Mouse (Mus musculus) liver, embryonic 14.5 days (tissue): Measurements from ENCODE around the gene Ralb. TPM values are rescaled to one million over a fixed set of nuclear protein-coding genes. Genes with fewer than 3 reads are reported as not detected.

ENCODE experiments used
- ATAC-seq: fragments of 200-750 bp; cut with Nextera tagmentation; 2 replicates; pipeline ENCODE4 v1.8.0; 2017; ENCODE audit warnings: moderate number of reproducible peaks, mild to moderate bottlenecking, moderate library complexity; ENCODE audit not compliant: insufficient read depth
- DNase-seq, 3 experiments: peaks; one replicate each; pipeline ENCODE4 v3.0.0-alpha.2; 2012 to 2013; ENCODE audit warnings: low read depth in 3 of 3, low spot score in 3 of 3
- H3K27ac ChIP-seq: fragments of 300-500 bp; sonication (generic); 2 replicates; pipeline ENCODE4 v1.5.1; 2014; ENCODE audit warnings: moderate library complexity, mild to moderate bottlenecking, control low read depth, inconsistent platforms
- H3K27me3 ChIP-seq: fragments of 300-500 bp; sonication (generic); 2 replicates; pipeline ENCODE4 v1.6.1; 2014; ENCODE audit warnings: mild to moderate bottlenecking, low read length, moderate library complexity; ENCODE audit not compliant: control insufficient read depth, insufficient read depth
- H3K36me3 ChIP-seq: fragments of 300-500 bp; sonication (generic); replicated peaks from 2 replicates; pipeline ENCODE4 v1.6.1; 2014; ENCODE audit warnings: low read depth; ENCODE audit not compliant: control insufficient read depth, insufficient read depth
- H3K4me1 ChIP-seq, 2 experiments: fragments of 200-500 bp in 1 of 2; fragments of 300-500 bp in 1 of 2; sonication (generic) in 1 of 2; replicated peaks; 2 replicates each; pipeline ENCODE4 v1.6.1; 2012 to 2014; ENCODE audit warnings: antibody characterized with exemption in 1 of 2, inconsistent platforms in 1 of 2, low read length in 1 of 2; ENCODE audit not compliant: control insufficient read depth in 2 of 2, insufficient read depth in 2 of 2
- H3K4me2 ChIP-seq: fragments of 300-500 bp; sonication (generic); 2 replicates; pipeline ENCODE4 v1.6.1; 2014; ENCODE audit warnings: low read depth, mild to moderate bottlenecking, control low read depth, moderate library complexity
- H3K4me3 ChIP-seq, 2 experiments: fragments of 200-500 bp in 1 of 2; fragments of 300-500 bp in 1 of 2; sonication (generic) in 1 of 2; 2 replicates each; pipeline ENCODE4 v1.5.1; 2012 to 2014; ENCODE audit warnings: low read depth in 2 of 2, low read length in 2 of 2, mild to moderate bottlenecking in 2 of 2, control low read depth in 1 of 2, inconsistent platforms in 1 of 2, moderate library complexity in 1 of 2; ENCODE audit not compliant: insufficient read depth in 1 of 2
- H3K9ac ChIP-seq: fragments of 300-500 bp; sonication (generic); replicated peaks from 2 replicates; pipeline ENCODE4 v1.6.1; 2014; ENCODE audit warnings: mild to moderate bottlenecking, control low read depth, moderate library complexity
- H3K9me3 ChIP-seq: fragments of 300-500 bp; sonication (generic); 2 replicates; pipeline ENCODE4 v1.6.1; 2016; ENCODE audit warnings: low read length, mixed read lengths; ENCODE audit not compliant: control insufficient read depth
- CTCF ChIP-seq: IDR thresholded peaks from 2 replicates; pipeline ENCODE4 v1.5.1; 2016; ENCODE audit warnings: antibody characterized with exemption, low read depth, control low read depth
- EP300 ChIP-seq: IDR thresholded peaks from 2 replicates; pipeline ENCODE4 v1.6.1; 2016; ENCODE audit warnings: antibody characterized with exemption, low read depth
- WGBS: fragments of 180-500 bp; shearing (Covaris S2); extraction: QIAGEN DNeasy Blood & Tissue Kit; methylation state at CpG from one replicate; pipeline ENCODE4 v1.1.7; 2014; ENCODE audit not compliant: insufficient replicate concordance; 5-methylcytosine and 5-hydroxymethylcytosine counted together
- polyA plus RNA-seq, 2 experiments: library from polyadenylated mRNA; depleted of rRNA in 1 of 2; stranded (reverse) in 1 of 2; unstranded in 1 of 2; fragments of >200 nt; fragmentation: Nextera tagmentation in 1 of 2; extraction: Ambion mirVana in 1 of 2; gene quantifications; 2 replicates each; pipeline versions ENCODE4 v1.2.1 to v1.2.3; 2012 to 2014

The Ralb gene
- polyA plus RNA-seq, 2 experiments = 11.6 to 25.7 TPM

DNA sequence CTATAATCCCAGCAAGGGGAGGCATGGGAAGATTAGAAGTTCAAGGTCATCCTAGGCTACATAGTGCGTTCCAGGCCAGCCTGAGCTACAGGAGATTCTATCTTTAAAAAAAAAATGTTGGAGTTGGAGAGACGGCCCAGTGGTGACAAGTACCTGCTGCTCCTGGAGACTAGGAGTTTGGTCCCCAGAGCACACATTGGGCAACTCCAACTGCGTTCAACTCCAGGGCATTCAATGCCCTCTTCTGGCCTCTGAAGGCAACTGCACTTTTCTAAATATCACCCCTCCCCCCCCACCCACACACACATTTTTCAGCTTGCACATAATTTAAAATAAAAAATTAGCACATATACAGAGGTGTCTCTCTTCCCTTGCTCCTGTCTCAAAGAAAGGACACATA is 21.7 kb downstream of the Ralb start:
- WGBS = 51% methylated on average over 3 of the region's 3 CpGs
- Histone ChIP-seq H3K36me3 (no peaks in the 10 kb centered on the region), H3K4me1 (no peaks in the 10 kb centered on the region), H3K9ac (no peak overlapping the region), H3K4me2 (no peak overlapping the region), H3K4me3 (no peak overlapping the region), H3K27me3 (no peaks in the 10 kb centered on the region), H3K9me3 (no peaks in the 10 kb centered on the region), H3K27ac (no peak overlapping the region)
- ATAC-seq (no peak), DNase-seq (no peak)
- no peak for TF ChIP-seq EP300
- TF ChIP-seq CTCF = peak; percentile 52

DNA sequence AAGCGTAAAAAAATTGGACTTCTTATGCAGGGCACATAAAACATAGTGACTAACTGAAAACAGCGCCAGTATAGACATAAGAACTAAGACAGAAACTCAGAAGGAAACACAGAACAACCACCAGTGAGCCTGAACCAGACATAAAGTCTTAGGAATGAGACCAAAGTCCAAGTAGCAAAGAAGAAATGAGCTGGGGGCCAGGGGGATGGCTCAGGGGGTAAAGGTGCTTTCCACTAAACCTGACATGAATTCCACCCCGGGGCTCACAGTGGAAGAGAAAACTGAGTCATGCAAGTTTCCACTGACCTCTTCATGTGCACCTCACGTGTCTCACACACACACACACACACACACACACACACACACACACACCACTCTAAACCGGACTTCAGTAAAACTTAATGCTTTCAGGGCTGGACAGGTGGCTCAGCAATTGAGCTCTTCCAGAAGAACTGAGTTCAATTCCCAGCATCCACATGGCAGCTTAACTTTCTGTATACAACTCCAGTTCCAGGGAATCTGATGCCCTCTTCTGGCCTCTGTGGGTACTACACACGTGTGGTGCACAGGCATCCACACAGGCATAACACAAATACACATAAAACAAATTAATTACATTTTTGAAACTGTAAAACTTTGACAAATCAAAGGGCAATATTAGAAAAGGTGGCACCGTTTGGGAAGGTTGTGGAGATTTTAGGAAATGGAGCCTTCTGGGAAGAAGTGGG is 23.2 kb downstream of the Ralb start:
- no peak overlapping the region for H3K27ac ChIP-seq
- WGBS = 72% methylated on average over 7 of the region's 7 CpGs

DNA sequence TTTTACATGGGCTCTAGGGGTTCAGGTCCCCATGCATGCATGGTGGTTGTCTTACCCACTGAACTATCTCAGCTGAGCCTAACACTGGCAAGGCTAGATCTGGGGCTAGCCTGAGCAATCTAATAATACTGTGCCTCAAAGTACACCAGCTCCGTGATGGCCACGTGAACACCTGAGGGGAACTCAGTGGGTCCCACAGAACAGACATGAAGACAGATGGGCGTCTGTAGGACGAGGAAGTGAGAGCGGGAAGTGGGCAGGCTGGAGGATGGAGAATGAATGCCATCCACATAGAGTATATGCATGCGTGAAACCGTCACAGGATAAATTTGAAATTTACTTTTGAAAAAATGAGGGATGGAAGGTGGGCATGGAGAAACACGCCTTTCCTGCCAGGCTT is 23.9 kb downstream of the Ralb start:
- H3K27me3 ChIP-seq = no peaks in the 10 kb centered on the region
- DNase-seq = no peak
- TF ChIP-seq EP300 (no peak), CTCF (no peak)
- no peaks in the 10 kb centered on the region for H3K9me3 ChIP-seq
- H3K4me1 ChIP-seq = peaks cover 0 to 4% of the 10 kb centered on the region in 2 experiments; a peak in 1 of 4 replicates
- no peak overlapping the region for H3K4me2 ChIP-seq
- WGBS = 67% methylated on average over 8 of the region's 8 CpGs
- no peak overlapping the region for H3K27ac ChIP-seq
- no peak overlapping the region for H3K9ac ChIP-seq
- H3K4me3 ChIP-seq = no peak overlapping the region
- no peaks in the 10 kb centered on the region for H3K36me3 ChIP-seq
- ATAC-seq = no peak

More for the DNA sequence above, 23.2 kb downstream of the Ralb start:
- DNase-seq (no peak), ATAC-seq (no peak)
- Histone ChIP-seq H3K4me2 (no peak overlapping the region), H3K4me1 (peaks cover 0 to 4% of the 10 kb centered on the region in 2 experiments; a peak in 1 of 4 replicates), H3K4me3 (no peak overlapping the region), H3K9me3 (no peaks in the 10 kb centered on the region), H3K27me3 (no peaks in the 10 kb centered on the region), H3K36me3 (no peaks in the 10 kb centered on the region), H3K9ac (no peak overlapping the region)
- TF ChIP-seq EP300 = no peak
- TF ChIP-seq CTCF = peak; percentile 59

DNA sequence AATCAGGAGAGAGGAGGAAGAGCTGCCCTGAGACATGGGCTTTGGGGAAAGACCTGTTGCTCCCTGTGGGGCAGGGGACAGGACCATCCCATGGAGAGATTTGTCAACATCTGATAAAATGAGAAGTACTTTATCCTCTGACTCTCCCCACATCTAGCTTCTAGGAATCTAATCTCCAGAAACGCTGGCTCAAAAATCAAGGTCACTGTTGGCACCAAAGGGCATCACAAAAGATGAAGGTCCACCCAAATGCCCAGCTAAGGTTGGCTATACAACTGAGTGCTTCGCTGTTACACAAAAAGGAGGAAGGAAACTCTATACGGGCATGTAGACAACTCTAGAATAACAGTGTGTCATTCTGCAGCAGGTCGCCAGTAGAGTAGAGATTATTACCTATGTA is 25.0 kb downstream of the Ralb start:
- no peaks in the 10 kb centered on the region for H3K27me3 ChIP-seq
- ATAC-seq = no peak
- peaks cover 0 to 4% of the 10 kb centered on the region in 2 experiments; a peak in 1 of 4 replicates for H3K4me1 ChIP-seq
- no peak overlapping the region for H3K9ac ChIP-seq
- TF ChIP-seq EP300 (no peak), CTCF (no peak)
- no peaks in the 10 kb centered on the region for H3K9me3 ChIP-seq
- H3K36me3 ChIP-seq = no peaks in the 10 kb centered on the region
- no peak overlapping the region for H3K27ac ChIP-seq
- no peak for DNase-seq
- H3K4me2 ChIP-seq = no peak overlapping the region
- 33% methylated on average over 4 of the region's 4 CpGs for WGBS
- no peak overlapping the region for H3K4me3 ChIP-seq

DNA sequence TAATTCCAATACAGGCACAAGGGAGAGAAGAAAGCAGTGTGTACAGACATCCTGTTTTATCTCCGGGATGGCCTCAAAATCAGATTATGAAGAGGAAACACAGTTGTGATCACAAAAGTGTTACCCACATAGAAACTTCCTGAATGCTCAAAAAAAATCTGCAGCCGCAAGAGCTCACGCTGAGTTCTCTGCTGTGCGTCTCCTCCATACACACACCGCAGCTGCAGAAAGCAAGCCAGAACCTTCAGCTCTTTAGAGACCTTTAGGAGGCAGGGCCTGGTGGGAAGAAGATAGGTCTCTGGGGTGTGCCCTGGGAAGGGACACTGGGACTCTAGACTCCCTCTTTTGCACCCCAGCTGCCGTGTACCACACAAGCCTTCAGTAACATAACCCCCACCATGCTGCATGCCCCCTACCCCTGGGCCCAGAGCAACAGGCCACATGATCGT is 27.7 kb downstream of the Ralb start:
- H3K4me2 ChIP-seq = no peak overlapping the region
- DNase-seq (no peak), ATAC-seq (no peak)
- no peaks in the 10 kb centered on the region for H3K9me3 ChIP-seq
- no peaks in the 10 kb centered on the region for H3K27me3 ChIP-seq
- no peak for TF ChIP-seq CTCF
- TF ChIP-seq EP300 = no peak
- no peak overlapping the region for H3K9ac ChIP-seq
- 12% methylated on average over 7 of the region's 7 CpGs for WGBS
- H3K4me1 ChIP-seq = peaks cover 10 to 25% of the 10 kb centered on the region in 2 experiments
- no peaks in the 10 kb centered on the region for H3K36me3 ChIP-seq
- H3K4me3 ChIP-seq = no peak overlapping the region
- H3K27ac ChIP-seq = no peak overlapping the region
